Mouse (Mus musculus): ENCODE measurements around the gene E130218I03Rik.

DNA sequence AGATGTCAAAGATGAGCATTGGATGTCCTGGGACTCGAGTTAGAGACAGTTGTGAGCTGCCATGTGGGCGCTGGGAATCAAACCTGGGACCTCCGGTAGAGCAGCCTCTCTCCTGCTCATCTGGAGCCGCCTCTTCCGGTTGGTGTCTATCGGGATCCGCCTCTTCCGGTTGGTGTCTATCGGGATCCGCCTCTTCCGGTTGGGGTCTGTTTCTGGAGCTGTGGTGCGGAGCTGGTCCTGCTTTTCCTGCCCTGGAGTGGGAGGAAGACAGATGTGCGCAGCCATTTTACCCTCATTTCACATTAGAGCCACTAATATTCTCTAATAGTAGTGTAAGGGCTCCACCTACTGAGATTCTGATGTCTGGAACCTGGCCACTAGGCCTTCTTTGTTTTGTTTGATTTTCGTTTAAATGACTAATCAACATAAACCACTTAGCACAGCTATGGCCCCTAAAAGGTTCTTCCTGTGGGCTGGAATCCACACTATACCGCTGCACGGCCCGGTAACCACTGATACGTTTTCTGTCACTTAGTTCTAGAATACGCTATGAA lies 24.7 kb downstream of the E130218I03Rik start:
- no peak for TF ChIP-seq CTCF (IDR thresholded peaks at IDR 0.05; ENCODE audit: low read depth, low read length)
- no peak for TF ChIP-seq POLR2A (IDR thresholded peaks at IDR 0.05; ENCODE audit: extremely low read depth, insufficient read depth, low read length)
